Mouse (Mus musculus): Measurements from ENCODE around the gene Ipp. TPM values are rescaled to one million over a fixed set of nuclear protein-coding genes. Genes with fewer than 3 reads are reported as not detected.

Gene Ipp
- polyA plus RNA-seq, 1 experiment, result 5.1 TPM

GRCm38 (mm10) chr4:116464126-116464981, 43.0 kb upstream of the Ipp start, which contains the start of gene Mast2:
Gene Mast2, minus strand, starts transcription at chr4:116464183.
- Histone ChIP-seq H3K4me3 (peak within 1 kb of the TSS; percentile 55), H3K27me3 (ENCODE audit: control insufficient read depth, insufficient read depth, insufficient read length) (no peaks in the 10 kb centered on the region), H3K36me3 (ENCODE audit: control insufficient read depth, insufficient read depth) (no peaks in the 10 kb centered on the region), H3K4me2 (ENCODE audit: low read depth) (peak within 1 kb of the TSS; percentile 96), H3ac (ENCODE audit: control insufficient read depth, insufficient read length) (peak within 1 kb of the TSS; percentile 93), H3K79me2 (ENCODE audit: control insufficient read depth, insufficient read depth) (peaks cover 40% of the 10 kb centered on the region)
- TF ChIP-seq POLR2AphosphoS2 (IDR thresholded peaks at IDR 0.05; ENCODE audit: insufficient read length, low read depth) (peak; percentile 32), MYOD1 (IDR thresholded peaks at IDR 0.05; ENCODE audit: control insufficient read depth in 1 of 3, insufficient read length in 2 of 3, low read depth in 2 of 3) (peak in 1 of 3 experiments; percentile 45), MYOG (IDR thresholded peaks at IDR 0.05; ENCODE audit: control insufficient read depth in 1 of 3, insufficient read depth in 1 of 3, insufficient read length in 2 of 3, low read depth in 2 of 3) (peak in 1 of 3 experiments; percentile 38), SRF (IDR thresholded peaks at IDR 0.05; ENCODE audit: control insufficient read depth, insufficient read length, low read depth) (no peak), USF1 (IDR thresholded peaks at IDR 0.05; ENCODE audit: low read depth) (peak; percentile 84), REST (IDR thresholded peaks at IDR 0.05; ENCODE audit: insufficient read depth, insufficient read length) (no peak), E2F4 (IDR thresholded peaks at IDR 0.05; ENCODE audit: insufficient read depth) (peak; percentile 45), POLR2A (IDR thresholded peaks at IDR 0.05; ENCODE audit: insufficient read length, low read depth) (peak; percentile 74), TCF12 (IDR thresholded peaks at IDR 0.05; ENCODE audit: insufficient read depth, poor library complexity, severe bottlenecking) (no peak), MAX (IDR thresholded peaks at IDR 0.05; ENCODE audit: low read depth) (peak; percentile 84), TCF3 (IDR thresholded peaks at IDR 0.05; ENCODE audit: insufficient read length, low read depth) (no peak), CEBPB (IDR thresholded peaks at IDR 0.05; ENCODE audit: insufficient read depth, poor library complexity, severe bottlenecking) (no peak)

GRCm38 (mm10) chr4:116481322-116481721, 26.0 kb upstream of the Ipp start:
- Histone ChIP-seq H3K4me3 (no peak overlapping the region), H3K36me3 (ENCODE audit: control insufficient read depth, insufficient read depth) (no peaks in the 10 kb centered on the region), H3ac (ENCODE audit: control insufficient read depth, insufficient read length) (no peak overlapping the region), H3K27me3 (ENCODE audit: control insufficient read depth, insufficient read depth, insufficient read length) (no peaks in the 10 kb centered on the region), H3K79me2 (ENCODE audit: control insufficient read depth, insufficient read depth) (no peaks in the 10 kb centered on the region), H3K4me2 (ENCODE audit: low read depth) (no peak overlapping the region)
- no peak for TF ChIP-seq MYOD1 (IDR thresholded peaks at IDR 0.05; ENCODE audit: control insufficient read depth in 1 of 3, insufficient read length in 2 of 3, low read depth in 2 of 3)
- TF ChIP-seq USF1 (IDR thresholded peaks at IDR 0.05; ENCODE audit: low read depth), result no peak
- no peak for TF ChIP-seq SRF (IDR thresholded peaks at IDR 0.05; ENCODE audit: control insufficient read depth, insufficient read length, low read depth)
- TF ChIP-seq POLR2AphosphoS2 (IDR thresholded peaks at IDR 0.05; ENCODE audit: insufficient read length, low read depth), result no peak
- no peak for TF ChIP-seq REST (IDR thresholded peaks at IDR 0.05; ENCODE audit: insufficient read depth, insufficient read length)
- TF ChIP-seq MYOG (IDR thresholded peaks at IDR 0.05; ENCODE audit: control insufficient read depth in 1 of 3, insufficient read depth in 1 of 3, insufficient read length in 2 of 3, low read depth in 2 of 3), result no peak
- TF ChIP-seq TCF12 (IDR thresholded peaks at IDR 0.05; ENCODE audit: insufficient read depth, poor library complexity, severe bottlenecking), result no peak
- no peak for TF ChIP-seq POLR2A (IDR thresholded peaks at IDR 0.05; ENCODE audit: insufficient read length, low read depth)
- no peak for TF ChIP-seq E2F4 (IDR thresholded peaks at IDR 0.05; ENCODE audit: insufficient read depth)
- TF ChIP-seq MAX (IDR thresholded peaks at IDR 0.05; ENCODE audit: low read depth), result no peak
- TF ChIP-seq CEBPB (IDR thresholded peaks at IDR 0.05; ENCODE audit: insufficient read depth, poor library complexity, severe bottlenecking), result no peak
- no peak for TF ChIP-seq TCF3 (IDR thresholded peaks at IDR 0.05; ENCODE audit: insufficient read length, low read depth)

GRCm38 (mm10) chr4:116483476-116483875, 23.9 kb upstream of the Ipp start:
- no peak overlapping the region for H3ac ChIP-seq (ENCODE audit: control insufficient read depth, insufficient read length)
- H3K27me3 ChIP-seq (ENCODE audit: control insufficient read depth, insufficient read depth, insufficient read length), result no peaks in the 10 kb centered on the region
- no peak for TF ChIP-seq REST (IDR thresholded peaks at IDR 0.05; ENCODE audit: insufficient read depth, insufficient read length)
- TF ChIP-seq MYOD1 (IDR thresholded peaks at IDR 0.05; ENCODE audit: control insufficient read depth in 1 of 3, insufficient read length in 2 of 3, low read depth in 2 of 3), result peak; percentile 51 to 90 (median 86)
- no peak for TF ChIP-seq POLR2AphosphoS2 (IDR thresholded peaks at IDR 0.05; ENCODE audit: insufficient read length, low read depth)
- no peak for TF ChIP-seq USF1 (IDR thresholded peaks at IDR 0.05; ENCODE audit: low read depth)
- peak; percentile 36 to 78 (median 77) for TF ChIP-seq MYOG (IDR thresholded peaks at IDR 0.05; ENCODE audit: control insufficient read depth in 1 of 3, insufficient read depth in 1 of 3, insufficient read length in 2 of 3, low read depth in 2 of 3)
- no peak for TF ChIP-seq CEBPB (IDR thresholded peaks at IDR 0.05; ENCODE audit: insufficient read depth, poor library complexity, severe bottlenecking)
- peak; percentile 80 for TF ChIP-seq TCF12 (IDR thresholded peaks at IDR 0.05; ENCODE audit: insufficient read depth, poor library complexity, severe bottlenecking)
- TF ChIP-seq TCF3 (IDR thresholded peaks at IDR 0.05; ENCODE audit: insufficient read length, low read depth), result peak; percentile 30
- TF ChIP-seq POLR2A (IDR thresholded peaks at IDR 0.05; ENCODE audit: insufficient read length, low read depth), result no peak
- no peak for TF ChIP-seq MAX (IDR thresholded peaks at IDR 0.05; ENCODE audit: low read depth)
- no peak for TF ChIP-seq SRF (IDR thresholded peaks at IDR 0.05; ENCODE audit: control insufficient read depth, insufficient read length, low read depth)
- no peak for TF ChIP-seq E2F4 (IDR thresholded peaks at IDR 0.05; ENCODE audit: insufficient read depth)
- no peaks in the 10 kb centered on the region for H3K79me2 ChIP-seq (ENCODE audit: control insufficient read depth, insufficient read depth)
- H3K36me3 ChIP-seq (ENCODE audit: control insufficient read depth, insufficient read depth), result no peaks in the 10 kb centered on the region
- H3K4me2 ChIP-seq (ENCODE audit: low read depth), result peak overlapping the region; percentile 55
- no peak overlapping the region for H3K4me3 ChIP-seq

- Histone ChIP-seq H3K4me3 (no peak overlapping the region), H3K36me3 (ENCODE audit: control insufficient read depth, insufficient read depth) (no peaks in the 10 kb centered on the region), H3K27me3 (ENCODE audit: control insufficient read depth, insufficient read depth, insufficient read length) (no peaks in the 10 kb centered on the region), H3ac (ENCODE audit: control insufficient read depth, insufficient read length) (no peak overlapping the region), H3K79me2 (ENCODE audit: control insufficient read depth, insufficient read depth) (no peaks in the 10 kb centered on the region), H3K4me2 (ENCODE audit: low read depth) (no peak overlapping the region)
- TF ChIP-seq SRF (IDR thresholded peaks at IDR 0.05; ENCODE audit: control insufficient read depth, insufficient read length, low read depth) (no peak), E2F4 (IDR thresholded peaks at IDR 0.05; ENCODE audit: insufficient read depth) (no peak), POLR2AphosphoS2 (IDR thresholded peaks at IDR 0.05; ENCODE audit: insufficient read length, low read depth) (no peak), MYOG (IDR thresholded peaks at IDR 0.05; ENCODE audit: control insufficient read depth in 1 of 3, insufficient read depth in 1 of 3, insufficient read length in 2 of 3, low read depth in 2 of 3) (no peak), TCF3 (IDR thresholded peaks at IDR 0.05; ENCODE audit: insufficient read length, low read depth) (no peak), MYOD1 (IDR thresholded peaks at IDR 0.05; ENCODE audit: control insufficient read depth in 1 of 3, insufficient read length in 2 of 3, low read depth in 2 of 3) (no peak), MAX (IDR thresholded peaks at IDR 0.05; ENCODE audit: low read depth) (no peak), POLR2A (IDR thresholded peaks at IDR 0.05; ENCODE audit: insufficient read length, low read depth) (no peak), TCF12 (IDR thresholded peaks at IDR 0.05; ENCODE audit: insufficient read depth, poor library complexity, severe bottlenecking) (no peak), REST (IDR thresholded peaks at IDR 0.05; ENCODE audit: insufficient read depth, insufficient read length) (no peak), CEBPB (IDR thresholded peaks at IDR 0.05; ENCODE audit: insufficient read depth, poor library complexity, severe bottlenecking) (no peak), USF1 (IDR thresholded peaks at IDR 0.05; ENCODE audit: low read depth) (no peak)
Observed at GRCm38 (mm10) chr4:116491119-116491536, 16.2 kb upstream of the Ipp start.

Data from myocyte (in vitro differentiated cells).